Mouse (Mus musculus) midbrain, embryonic 16.5 days (tissue): Measurements from ENCODE around the gene Ppp1r3c. TPM values are rescaled to one million over a fixed set of nuclear protein-coding genes. Genes with fewer than 3 reads are reported as not detected.
A peak's percentile ranks its signal among the peaks of the same experiment; 100 is the strongest.

Source experiments
- ATAC-seq: fragments of 200-750 bp; cut with Nextera tagmentation; 2 replicates; pipeline ENCODE4 v1.8.0; 2017; ENCODE audit warnings: moderate TSS enrichment
- H3K27ac ChIP-seq: fragments of 300-500 bp; sonication (generic); 2 replicates; pipeline ENCODE4 v1.5.1; 2014; ENCODE audit warnings: mild to moderate bottlenecking, low read length, mixed read lengths
- H3K27me3 ChIP-seq: fragments of 300-500 bp; sonication (generic); 2 replicates; pipeline ENCODE4 v1.6.1; 2014; ENCODE audit warnings: low read depth, low read length, mixed read lengths; ENCODE audit not compliant: control insufficient read depth, insufficient read depth
- H3K36me3 ChIP-seq: fragments of 300-500 bp; sonication (generic); 2 replicates; pipeline ENCODE4 v1.6.1; 2014; ENCODE audit warnings: mild to moderate bottlenecking, low read length, moderate library complexity, mixed read lengths; ENCODE audit not compliant: control insufficient read depth, insufficient read depth
- H3K4me1 ChIP-seq: fragments of 300-500 bp; sonication (generic); 2 replicates; pipeline ENCODE4 v1.6.1; 2014; ENCODE audit warnings: mild to moderate bottlenecking, low read length, mixed read lengths; ENCODE audit not compliant: control insufficient read depth, insufficient read depth
- H3K4me2 ChIP-seq: fragments of 300-500 bp; sonication (generic); 2 replicates; pipeline ENCODE4 v1.6.1; 2014; ENCODE audit warnings: mild to moderate bottlenecking, low read length, mixed read lengths
- H3K4me3 ChIP-seq: fragments of 300-500 bp; sonication (generic); 2 replicates; pipeline ENCODE4 v1.5.1; 2014; ENCODE audit warnings: low read depth, mild to moderate bottlenecking, low read length, moderate library complexity, mixed read lengths
- H3K9ac ChIP-seq: fragments of 300-500 bp; sonication (generic); 2 replicates; pipeline ENCODE4 v1.6.1; 2014; ENCODE audit warnings: low read depth, low read length, mixed read lengths
- H3K9me3 ChIP-seq: fragments of 300-500 bp; sonication (generic); replicated peaks from 2 replicates; pipeline ENCODE4 v1.6.1; 2014; ENCODE audit warnings: mild to moderate bottlenecking, low read length, mixed read lengths; ENCODE audit not compliant: control insufficient read depth, poor library complexity, severe bottlenecking
- WGBS: fragments of 180-500 bp; shearing (Covaris S2); extraction: QIAGEN DNeasy Blood & Tissue Kit; methylation state at CpG from one replicate; pipeline ENCODE4 v1.1.7; 2014; 5-methylcytosine and 5-hydroxymethylcytosine counted together
- polyA plus RNA-seq: library from polyadenylated mRNA; unstranded; fragments of >200 nt; fragmentation: Nextera tagmentation; extraction: Ambion mirVana; gene quantifications from 2 replicates; pipeline ENCODE4 v1.2.1, GENCODE M21; 2015

Gene Ppp1r3c
- polyA plus RNA-seq, result 15.4 and 18.3 TPM in 2 replicates

DNA sequence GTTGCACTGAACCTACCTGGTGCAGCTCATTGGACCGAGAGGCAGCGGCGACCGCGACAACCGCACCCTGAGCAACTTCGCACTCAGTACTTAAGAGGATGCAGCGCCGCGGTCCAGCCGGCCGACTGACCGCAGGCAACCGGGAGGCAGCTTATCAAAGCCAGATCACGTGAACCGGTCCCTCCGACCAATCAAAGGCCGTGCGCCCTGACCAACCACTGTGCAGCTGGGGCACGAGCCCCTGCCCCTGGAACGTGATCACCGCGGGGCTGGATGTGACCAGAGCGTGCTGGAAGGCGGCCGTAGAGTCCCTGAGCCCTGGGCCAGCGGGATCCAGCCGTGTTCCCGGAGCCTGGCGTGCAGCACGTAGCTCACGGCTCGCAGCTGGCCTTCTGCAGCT lies at the start of gene Ppp1r3c:
TSS of gene Ppp1r3c (minus strand) at position 117 of the 400 bp plus-strand sequence.
- Histone ChIP-seq H3K9ac (peak within 1 kb of the TSS; percentile 73), H3K4me3 (peak within 1 kb of the TSS; percentile 72), H3K27me3 (no peaks in the 10 kb centered on the region), H3K36me3 (no peaks in the 10 kb centered on the region), H3K9me3 (no peaks in the 10 kb centered on the region), H3K4me1 (peaks cover 8% of the 10 kb centered on the region; the same call in 1 of the 2 replicates), H3K27ac (peak within 1 kb of the TSS; percentile 74), H3K4me2 (peak within 1 kb of the TSS; percentile 88)
- peak; percentile 98 for ATAC-seq
- under 1% methylated on average over 33 of the region's 33 CpGs for WGBS

DNA sequence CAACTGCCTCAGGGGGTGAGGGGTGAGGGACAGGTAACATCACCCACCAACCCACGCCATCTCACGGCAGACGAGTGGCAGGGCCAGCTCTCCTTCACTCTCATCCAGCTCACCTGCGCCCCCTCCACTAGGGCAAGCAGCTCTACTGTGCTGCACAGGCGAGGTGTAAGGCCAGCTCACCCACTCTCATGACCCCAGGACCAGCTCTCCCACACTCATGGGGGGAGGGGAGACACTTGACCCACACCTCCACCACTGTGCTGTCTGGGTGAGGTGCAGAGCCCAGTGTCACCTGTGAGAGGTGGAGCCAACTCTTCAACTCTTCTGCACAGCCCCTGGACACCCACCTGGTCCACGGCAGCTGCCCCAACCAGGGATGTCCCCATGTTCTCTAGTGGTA lies 46.7 kb upstream of the Ppp1r3c start:
- WGBS, result 85% methylated on average over 6 of the region's 6 CpGs
- ATAC-seq, result peak; percentile 28; the same call in 1 of the 2 replicates
- Histone ChIP-seq H3K27ac (no peak overlapping the region), H3K9ac (no peak overlapping the region), H3K4me3 (no peak overlapping the region), H3K4me2 (no peak overlapping the region), H3K27me3 (no peaks in the 10 kb centered on the region), H3K36me3 (no peaks in the 10 kb centered on the region), H3K9me3 (no peaks in the 10 kb centered on the region), H3K4me1 (no peaks in the 10 kb centered on the region)

DNA sequence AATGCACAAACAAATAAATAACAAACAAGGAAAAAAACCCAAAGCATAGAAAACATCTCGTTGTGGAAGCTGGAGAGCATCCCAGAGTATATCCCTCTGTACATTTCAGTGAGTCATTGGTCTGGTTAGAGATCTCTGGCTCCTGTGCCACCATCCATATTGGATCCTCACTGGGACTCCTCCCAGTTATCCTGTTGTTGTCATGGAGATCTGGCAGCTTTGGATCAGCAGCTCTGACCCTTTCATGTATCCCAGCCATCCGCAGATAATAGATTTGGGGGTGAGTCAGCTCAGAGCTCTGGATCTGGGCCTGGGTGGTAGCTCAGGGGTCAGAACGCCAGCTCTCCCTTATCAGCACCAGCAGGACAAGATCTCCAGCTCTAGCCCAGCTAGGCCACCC lies 46.1 kb upstream of the Ppp1r3c start:
- no peaks in the 10 kb centered on the region for H3K36me3 ChIP-seq
- H3K9ac ChIP-seq, result no peak overlapping the region
- H3K9me3 ChIP-seq, result no peaks in the 10 kb centered on the region
- no peak for ATAC-seq
- H3K27me3 ChIP-seq, result no peaks in the 10 kb centered on the region
- no peak overlapping the region for H3K4me3 ChIP-seq
- H3K4me2 ChIP-seq, result no peak overlapping the region
- H3K27ac ChIP-seq, result no peak overlapping the region
- no peaks in the 10 kb centered on the region for H3K4me1 ChIP-seq
- 55% methylated on average over 3 of the region's 3 CpGs for WGBS

DNA sequence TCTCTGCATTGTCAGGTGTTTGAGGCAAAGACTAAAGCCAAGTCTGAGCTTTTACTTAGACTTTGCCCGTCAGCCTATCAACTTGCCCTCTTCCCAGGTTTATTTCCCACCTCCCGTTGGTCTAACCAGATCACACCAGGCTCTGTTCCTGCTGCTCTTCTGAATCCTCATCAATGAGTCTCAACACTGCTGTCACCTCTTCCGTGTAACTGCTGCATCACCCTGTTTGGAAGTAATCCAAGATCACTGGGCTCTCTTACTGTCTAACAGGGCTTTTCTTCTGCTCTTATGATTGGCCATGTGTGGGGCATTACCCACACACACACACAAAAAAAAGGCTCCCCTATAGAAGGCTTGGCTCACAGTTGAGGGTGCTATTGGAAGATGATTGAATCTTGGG lies 45.5 kb upstream of the Ppp1r3c start:
- Histone ChIP-seq H3K4me1 (no peaks in the 10 kb centered on the region), H3K4me2 (no peak overlapping the region), H3K36me3 (no peaks in the 10 kb centered on the region), H3K9me3 (no peaks in the 10 kb centered on the region), H3K4me3 (no peak overlapping the region), H3K9ac (no peak overlapping the region), H3K27ac (no peak overlapping the region), H3K27me3 (no peaks in the 10 kb centered on the region)
- ATAC-seq, result no peak
- WGBS, result 89% methylated on average over 3 of the region's 3 CpGs

DNA sequence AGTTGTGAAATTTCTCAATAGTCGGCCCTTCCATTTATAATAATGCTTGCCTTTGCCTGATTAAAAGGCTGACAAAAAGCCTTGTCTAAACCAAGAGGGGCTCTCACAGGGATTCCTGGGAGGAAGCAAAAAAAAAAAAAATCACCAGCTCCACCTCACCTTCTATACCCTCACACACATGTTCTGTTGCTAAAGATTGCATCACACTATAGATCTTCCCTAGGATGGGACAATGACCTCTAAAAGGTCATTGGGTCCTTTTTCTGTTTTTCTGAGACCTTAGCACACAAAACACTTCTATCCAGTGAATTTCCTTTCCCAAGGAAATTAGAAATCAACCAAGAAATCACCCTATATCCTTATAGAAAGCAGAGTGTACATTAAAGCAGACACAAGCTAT lies 43.9 kb upstream of the Ppp1r3c start:
- Histone ChIP-seq H3K36me3 (no peaks in the 10 kb centered on the region), H3K4me1 (no peaks in the 10 kb centered on the region), H3K27me3 (no peaks in the 10 kb centered on the region), H3K9ac (no peak overlapping the region), H3K4me2 (no peak overlapping the region), H3K4me3 (no peak overlapping the region), H3K9me3 (no peaks in the 10 kb centered on the region), H3K27ac (no peak overlapping the region)
- ATAC-seq, result no peak
- 80% methylated on average over 1 of the region's 1 CpGs for WGBS

DNA sequence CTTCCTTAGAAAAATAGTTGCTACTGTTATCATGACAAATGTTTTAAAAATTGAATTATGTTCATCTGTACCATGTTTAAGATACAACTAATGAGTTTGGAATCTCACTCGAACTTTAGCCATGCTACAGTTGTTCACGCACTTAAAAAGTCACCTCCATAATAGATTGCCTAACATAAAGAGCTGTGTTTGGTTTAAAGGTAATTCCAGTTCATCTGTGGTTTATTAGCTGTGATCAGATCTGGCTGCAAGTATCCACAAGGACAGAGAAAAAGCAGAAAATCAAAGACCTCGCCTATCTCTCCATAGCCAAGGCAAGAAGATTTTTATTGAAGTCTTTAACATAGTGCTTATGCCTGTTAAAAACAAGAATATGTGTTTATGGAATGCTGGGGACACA lies 43.3 kb upstream of the Ppp1r3c start:
- no peaks in the 10 kb centered on the region for H3K36me3 ChIP-seq
- H3K27me3 ChIP-seq, result no peaks in the 10 kb centered on the region
- ATAC-seq, result no peak
- H3K4me1 ChIP-seq, result no peaks in the 10 kb centered on the region
- H3K27ac ChIP-seq, result no peak overlapping the region
- no peaks in the 10 kb centered on the region for H3K9me3 ChIP-seq
- H3K4me2 ChIP-seq, result no peak overlapping the region
- H3K4me3 ChIP-seq, result no peak overlapping the region
- no peak overlapping the region for H3K9ac ChIP-seq
- 88% methylated on average over 3 of the region's 3 CpGs for WGBS

DNA sequence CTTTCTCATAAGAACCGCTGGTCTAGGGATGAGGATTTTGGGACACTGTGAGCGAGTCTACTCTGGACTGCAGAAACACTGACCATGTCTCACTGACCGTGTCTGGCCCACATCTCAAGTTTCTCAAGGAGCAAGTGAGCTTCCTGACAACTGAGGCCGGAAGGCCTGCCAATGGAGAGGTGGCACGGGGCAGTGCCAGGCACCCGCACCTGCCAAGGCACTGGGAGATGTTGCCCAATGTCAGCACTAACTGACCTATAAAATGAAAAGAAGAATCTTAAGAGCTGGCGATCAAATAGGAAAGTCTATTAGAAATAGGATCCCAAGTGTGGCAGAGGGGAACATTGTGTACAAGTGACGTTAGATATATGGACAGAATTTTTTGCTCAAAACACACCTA lies 39.1 kb upstream of the Ppp1r3c start:
- H3K4me1 ChIP-seq, result no peaks in the 10 kb centered on the region

DNA sequence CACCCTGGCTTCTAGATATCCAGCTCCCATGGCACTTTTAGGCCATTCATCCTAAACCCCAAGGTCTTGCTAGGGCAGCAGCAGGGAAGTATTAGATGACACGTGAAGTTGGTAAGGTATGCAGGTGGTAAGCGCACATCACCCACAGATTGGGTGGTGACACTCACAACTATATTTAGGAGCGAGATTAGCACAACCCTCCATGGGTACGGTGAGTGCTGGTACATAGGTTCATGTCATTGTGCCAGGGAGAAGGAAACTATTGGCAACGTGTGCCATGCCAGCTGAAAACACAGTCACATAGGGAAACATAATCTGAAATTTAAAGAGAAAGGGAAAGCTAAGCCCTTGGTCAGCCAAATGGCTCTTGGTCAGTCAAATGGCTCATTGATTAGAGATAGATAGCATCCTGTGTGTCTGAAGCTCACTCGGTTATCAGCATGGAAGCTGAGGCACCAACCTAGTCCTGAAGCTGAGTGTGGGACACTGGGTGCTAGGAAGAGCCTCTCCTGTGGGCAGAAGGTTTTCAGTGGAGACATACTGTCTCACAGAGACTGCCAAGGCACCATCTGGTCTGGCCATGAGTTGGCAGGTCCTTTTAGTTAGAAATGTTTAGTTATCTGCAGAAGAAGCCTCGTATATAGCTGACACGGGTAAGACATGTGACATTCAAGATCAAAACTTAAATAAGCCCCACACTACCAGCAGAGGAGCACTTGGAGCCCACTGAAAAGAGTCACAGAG lies 37.4 kb upstream of the Ppp1r3c start:
- H3K4me3 ChIP-seq, result no peak overlapping the region
- H3K27me3 ChIP-seq, result no peaks in the 10 kb centered on the region
- WGBS, result 95% methylated on average over 8 of the region's 8 CpGs
- no peak for ATAC-seq
- H3K4me2 ChIP-seq, result no peak overlapping the region
- no peaks in the 10 kb centered on the region for H3K36me3 ChIP-seq
- no peak overlapping the region for H3K9ac ChIP-seq
- H3K9me3 ChIP-seq, result no peaks in the 10 kb centered on the region
- no peaks in the 10 kb centered on the region for H3K4me1 ChIP-seq
- H3K27ac ChIP-seq, result no peak overlapping the region

More for the DNA sequence above, 39.1 kb upstream of the Ppp1r3c start:
- Histone ChIP-seq H3K4me3 (no peak overlapping the region), H3K36me3 (no peaks in the 10 kb centered on the region), H3K9ac (no peak overlapping the region), H3K27me3 (no peaks in the 10 kb centered on the region), H3K27ac (no peak overlapping the region), H3K9me3 (no peaks in the 10 kb centered on the region), H3K4me2 (no peak overlapping the region)
- ATAC-seq, result no peak
- 91% methylated on average over 8 of the region's 8 CpGs for WGBS

DNA sequence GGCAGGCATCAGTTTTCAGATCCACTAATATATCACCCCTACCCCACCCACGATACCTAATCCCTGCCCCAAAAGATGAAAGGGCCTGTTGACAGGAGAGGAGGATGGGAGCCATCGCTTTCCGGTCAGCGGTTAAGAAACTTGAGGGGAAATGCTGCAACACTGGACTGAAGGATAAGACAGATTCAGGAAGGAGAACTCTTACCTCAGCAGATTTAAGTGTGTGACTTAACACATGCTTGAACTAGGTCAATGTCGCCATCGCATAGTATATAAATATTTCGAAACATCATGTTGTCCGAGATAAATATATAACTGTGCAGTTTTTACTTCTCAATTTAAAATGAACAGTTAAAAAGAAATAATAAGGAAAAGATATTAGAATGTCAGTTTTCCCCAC lies 31.6 kb upstream of the Ppp1r3c start:
- Histone ChIP-seq H3K27me3 (no peaks in the 10 kb centered on the region), H3K27ac (no peak overlapping the region), H3K36me3 (no peaks in the 10 kb centered on the region), H3K4me3 (no peak overlapping the region), H3K9me3 (no peaks in the 10 kb centered on the region), H3K4me1 (no peaks in the 10 kb centered on the region), H3K4me2 (no peak overlapping the region), H3K9ac (no peak overlapping the region)
- 91% methylated on average over 8 of the region's 8 CpGs for WGBS
- ATAC-seq, result no peak
